8 mouse cellular contexts compared by ENCODE assay signal in genomic region chr10:80141786-80142529, GRCm38 (mm10). TPM values are rescaled to one million over a fixed set of nuclear protein-coding genes. Genes with fewer than 3 reads are reported as not detected.
DNase-seq lines count a peak whose midpoint lies in the region; ATAC-seq and TF ChIP-seq lines count a peak whose summit lies in the region.

No protein-coding gene starts in this region.

- peaks cover 43% of the 10 kb centered on the region for H3K36me3 ChIP-seq in E14TG2a.4 (ENCODE audit: insufficient read depth, low read length)
- H3K36me3 ChIP-seq in heart, embryonic 14.5 days (ENCODE audit: control insufficient read depth, insufficient read depth, low read length): peaks cover 40% of the 10 kb centered on the region
- peaks cover 16% of the 10 kb centered on the region for H3K36me3 ChIP-seq in liver, embryonic 14.5 days (replicated peaks; ENCODE audit: control insufficient read depth, insufficient read depth, low read depth)
- H3K36me3 ChIP-seq in stomach, postnatal 0 days (ENCODE audit: control insufficient read depth, insufficient read depth, low read length): peaks cover 10% of the 10 kb centered on the region; the same call in 1 of the 2 replicates

- no peaks in the 10 kb centered on the region for H3K9me3 ChIP-seq in E14TG2a.4 (ENCODE audit: low read length)
- H3K9me3 ChIP-seq in heart, embryonic 14.5 days (ENCODE audit: control insufficient read depth, low read length): no peaks in the 10 kb centered on the region
- no peaks in the 10 kb centered on the region for H3K9me3 ChIP-seq in liver, embryonic 14.5 days (ENCODE audit: control insufficient read depth, low read length)
- H3K9me3 ChIP-seq in stomach, postnatal 0 days (ENCODE audit: control insufficient read depth, low read length): no peaks in the 10 kb centered on the region

- peak overlapping the region; percentile 96 for H3K4me3 ChIP-seq in E14TG2a.4 (replicated peaks; ENCODE audit: low read length)
- peak overlapping the region; percentile 56 to 69 for H3K4me3 ChIP-seq in heart, embryonic 14.5 days (ENCODE audit: control insufficient read depth in 1 of 2, insufficient read depth in 1 of 2, low read depth in 1 of 2, low read length in 2 of 2)
- peak overlapping the region; percentile 70 to 71 for H3K4me3 ChIP-seq in liver, embryonic 14.5 days (ENCODE audit: insufficient read depth in 1 of 2, low read depth in 2 of 2, low read length in 2 of 2)
- peak overlapping the region; percentile 75 for H3K4me3 ChIP-seq in stomach, postnatal 0 days (ENCODE audit: low read depth, low read length)

- 1% methylated on average over 43 of the region's 43 CpGs for WGBS in heart, embryonic 14.5 days
- under 1% methylated on average over 43 of the region's 43 CpGs for WGBS in liver, embryonic 14.5 days (ENCODE audit: insufficient replicate concordance)
- WGBS in stomach, postnatal 0 days: under 1% methylated on average over 43 of the region's 43 CpGs

- H3K27me3 ChIP-seq in E14TG2a.4 (ENCODE audit: insufficient read depth, low read length): no peaks in the 10 kb centered on the region; the same call in 1 of the 2 replicates
- H3K27me3 ChIP-seq in heart, embryonic 14.5 days (ENCODE audit: control insufficient read depth, insufficient read depth, low read length): peaks cover 14% of the 10 kb centered on the region
- H3K27me3 ChIP-seq in liver, embryonic 14.5 days (ENCODE audit: control insufficient read depth, insufficient read depth, low read length): peaks cover 25% of the 10 kb centered on the region
- H3K27me3 ChIP-seq in stomach, postnatal 0 days (ENCODE audit: control insufficient read depth, insufficient read depth, low read length): no peaks in the 10 kb centered on the region

- H3K27ac ChIP-seq in heart, embryonic 14.5 days (replicated peaks in 1 of 2; ENCODE audit: control insufficient read depth in 1 of 2, insufficient read depth in 1 of 2, low read depth in 2 of 2, low read length in 2 of 2): peak overlapping the region; percentile 67 to 82
- H3K27ac ChIP-seq in liver, embryonic 14.5 days: peak overlapping the region; percentile 86
- peak overlapping the region; percentile 93 for H3K27ac ChIP-seq in stomach, postnatal 0 days (replicated peaks)

- DNase-seq in c-Kit-positive CD71-negative TER-119-negative erythroid progenitor cells, embryonic 14.5 days (ENCODE audit: low read depth): peak; percentile 97
- DNase-seq in fibroblast of lung, adult 2 months (ENCODE audit: low read depth): peak; percentile 98
- DNase-seq in kidney, postnatal 14 days: peak; percentile 98
- peak; percentile 99 for DNase-seq in liver, embryonic 14.5 days (ENCODE audit: low read depth in 3 of 3, low spot score in 3 of 3)
- peak; percentile 89 for DNase-seq in neural tube, embryonic 10.5 days (ENCODE audit: extremely low spot score, low spot score)
- peak; percentile 97 for DNase-seq in stomach, postnatal 0 days (ENCODE audit: low spot score)

- H3K9ac ChIP-seq in heart, embryonic 14.5 days (ENCODE audit: low read length): peak overlapping the region; percentile 96
- peak overlapping the region; percentile 84 for H3K9ac ChIP-seq in liver, embryonic 14.5 days (replicated peaks)
- peak overlapping the region; percentile 89 for H3K9ac ChIP-seq in stomach, postnatal 0 days (ENCODE audit: low read length)

- peak; percentile 81 for ATAC-seq in heart, embryonic 14.5 days (ENCODE audit: insufficient number of reproducible peaks, insufficient read depth, low FRiP score, low read depth)
- peak; percentile 84 for ATAC-seq in liver, embryonic 14.5 days (ENCODE audit: insufficient read depth)
- ATAC-seq in stomach, postnatal 0 days (ENCODE audit: low FRiP score, low TSS enrichment): peak; percentile 84

- H3K4me2 ChIP-seq in heart, embryonic 14.5 days (ENCODE audit: low read length): peak overlapping the region; percentile 96
- H3K4me2 ChIP-seq in liver, embryonic 14.5 days (ENCODE audit: low read depth): peak overlapping the region; percentile 94
- peak overlapping the region; percentile 80 for H3K4me2 ChIP-seq in stomach, postnatal 0 days (replicated peaks; ENCODE audit: low read depth)

- TF ChIP-seq EP300 in liver, embryonic 14.5 days (IDR thresholded peaks at IDR 0.05; ENCODE audit: low read depth): no peak
- TF ChIP-seq EP300 in stomach, postnatal 0 days (optimal IDR thresholded peaks at IDR 0.05): peak; percentile 65

- peaks cover 83% of the 10 kb centered on the region for H3K4me1 ChIP-seq in E14TG2a.4 (replicated peaks; ENCODE audit: low read depth, low read length)
- peaks cover 21 to 56% of the 10 kb centered on the region in 2 experiments for H3K4me1 ChIP-seq in heart, embryonic 14.5 days (ENCODE audit: control insufficient read depth in 2 of 2, insufficient read depth in 2 of 2, low read length in 2 of 2)
- peaks cover 18 to 36% of the 10 kb centered on the region in 2 experiments for H3K4me1 ChIP-seq in liver, embryonic 14.5 days (replicated peaks; ENCODE audit: control insufficient read depth in 2 of 2, insufficient read depth in 2 of 2, low read length in 1 of 2)
- peaks cover 8% of the 10 kb centered on the region; the same call in 1 of the 2 replicates for H3K4me1 ChIP-seq in stomach, postnatal 0 days (replicated peaks; ENCODE audit: control insufficient read depth, insufficient read depth)

- TF ChIP-seq CTCF in E14TG2a.4 (conservative IDR thresholded peaks at IDR 0.05; ENCODE audit: low read length): no peak
- no peak for TF ChIP-seq CTCF in liver, embryonic 14.5 days (IDR thresholded peaks at IDR 0.05; ENCODE audit: low read depth)
- peak; percentile 17; the same call in 1 of the 2 replicates for TF ChIP-seq CTCF in stomach, postnatal 0 days (IDR thresholded peaks at IDR 0.05; ENCODE audit: low read depth)

RNA-seq across cellular contexts. Expression of gene Cbarp, which starts 1.3 kb away (rescaled TPM):
- 1.6 and 2.6 TPM in 2 replicates for polyA plus RNA-seq in heart, embryonic 14.5 days (2014; fragmentation: Nextera tagmentation; extraction: Ambion mirVana)
- polyA plus RNA-seq in liver, embryonic 14.5 days (2012; rRNA removed): 1.8 and 2.2 TPM in 2 replicates
- polyA plus RNA-seq in liver, embryonic 14.5 days (2014; fragmentation: Nextera tagmentation; extraction: Ambion mirVana): 0.42 and 1.1 TPM in 2 replicates
- 4.2 and 4.3 TPM in 2 replicates for polyA plus RNA-seq in stomach, postnatal 0 days (2015; fragmentation: Nextera tagmentation; extraction: Ambion mirVana)

RNA-seq across cellular contexts. Expression of gene Atp5d, which starts 3.5 kb away (rescaled TPM):
- 988 and 1,015 TPM in 2 replicates for polyA plus RNA-seq in heart, embryonic 14.5 days (2014; fragmentation: Nextera tagmentation; extraction: Ambion mirVana)
- 196 and 211 TPM in 2 replicates for polyA plus RNA-seq in liver, embryonic 14.5 days (2012; rRNA removed)
- 249 and 270 TPM in 2 replicates for polyA plus RNA-seq in liver, embryonic 14.5 days (2014; fragmentation: Nextera tagmentation; extraction: Ambion mirVana)
- polyA plus RNA-seq in stomach, postnatal 0 days (2015; fragmentation: Nextera tagmentation; extraction: Ambion mirVana): 679 and 705 TPM in 2 replicates

RNA-seq across cellular contexts. Expression of gene Midn, which starts 6.1 kb away (rescaled TPM):
- polyA plus RNA-seq in heart, embryonic 14.5 days (2014; fragmentation: Nextera tagmentation; extraction: Ambion mirVana): 21.2 and 25.8 TPM in 2 replicates
- polyA plus RNA-seq in liver, embryonic 14.5 days (2012; rRNA removed): 9.1 and 10.3 TPM in 2 replicates
- polyA plus RNA-seq in liver, embryonic 14.5 days (2014; fragmentation: Nextera tagmentation; extraction: Ambion mirVana): 5.1 and 5.7 TPM in 2 replicates
- 8.5 and 9.6 TPM in 2 replicates for polyA plus RNA-seq in stomach, postnatal 0 days (2015; fragmentation: Nextera tagmentation; extraction: Ambion mirVana)

RNA-seq across cellular contexts. Expression of gene Cirbp, which starts 23.8 kb away (rescaled TPM):
- 79.4 and 80.7 TPM in 2 replicates for polyA plus RNA-seq in heart, embryonic 14.5 days (2014; fragmentation: Nextera tagmentation; extraction: Ambion mirVana)
- polyA plus RNA-seq in liver, embryonic 14.5 days (2012; rRNA removed): 19.4 and 19.8 TPM in 2 replicates
- polyA plus RNA-seq in liver, embryonic 14.5 days (2014; fragmentation: Nextera tagmentation; extraction: Ambion mirVana): 10.1 and 10.7 TPM in 2 replicates
- polyA plus RNA-seq in stomach, postnatal 0 days (2015; fragmentation: Nextera tagmentation; extraction: Ambion mirVana): 237 and 244 TPM in 2 replicates

RNA-seq across cellular contexts. Expression of gene Stk11, which starts 26.4 kb away (rescaled TPM):
- 14.6 and 17.7 TPM in 2 replicates for polyA plus RNA-seq in heart, embryonic 14.5 days (2014; fragmentation: Nextera tagmentation; extraction: Ambion mirVana)
- polyA plus RNA-seq in liver, embryonic 14.5 days (2012; rRNA removed): 80.5 and 88.8 TPM in 2 replicates
- 17.4 and 18.9 TPM in 2 replicates for polyA plus RNA-seq in liver, embryonic 14.5 days (2014; fragmentation: Nextera tagmentation; extraction: Ambion mirVana)
- polyA plus RNA-seq in stomach, postnatal 0 days (2015; fragmentation: Nextera tagmentation; extraction: Ambion mirVana): 10.3 and 11.2 TPM in 2 replicates

Comparison
In these comparisons a context has a peak if more than half of its experiments do, and no peak if none do; other contexts are left out.
1. Peak in every context shown above with its lines: DNase-seq, ATAC-seq, H3K4me3 ChIP-seq and H3K27ac ChIP-seq.